Mouse (Mus musculus): ENCODE measurements around the gene Vgll4.
"Not testable (repeated sequence)": the region's sequence is repeated elsewhere in the genome, so short reads cannot be mapped to it uniquely, and the experiment has no call there.

Gene Vgll4

GRCm38 (mm10) chr6:114894548-114895106 is 75.2 kb downstream of the Vgll4 start:
- no peak for DNase-seq (ENCODE audit: low read depth, low spot score)

- DNase-seq (ENCODE audit: low read depth, low spot score), result no peak
These were observed 76.2 kb downstream of the Vgll4 start for GRCm38 (mm10) chr6:114893427-114894209.

GRCm38 (mm10) chr6:114892363-114892762 is 77.4 kb downstream of the Vgll4 start:
- no peak for DNase-seq (ENCODE audit: low read depth, low spot score)

GRCm38 (mm10) chr6:114891771-114892170 is 78.0 kb downstream of the Vgll4 start:
- no peak for DNase-seq (ENCODE audit: low read depth, low spot score)

GRCm38 (mm10) chr6:114891272-114891671 is 78.5 kb downstream of the Vgll4 start:
- DNase-seq (ENCODE audit: low read depth, low spot score), result no peak

GRCm38 (mm10) chr6:114890411-114891115 is 79.2 kb downstream of the Vgll4 start:
- no peak for DNase-seq (ENCODE audit: low read depth, low spot score)

GRCm38 (mm10) chr6:114889971-114890370 is 79.8 kb downstream of the Vgll4 start:
- not testable (repeated sequence) for DNase-seq (ENCODE audit: low read depth, low spot score)

GRCm38 (mm10) chr6:114888922-114889321 is 80.9 kb downstream of the Vgll4 start:
- no peak for DNase-seq (ENCODE audit: low read depth, low spot score)

GRCm38 (mm10) chr6:114886504-114887361 is 83.1 kb downstream of the Vgll4 start:
- DNase-seq (ENCODE audit: low read depth, low spot score), result no peak

GRCm38 (mm10) chr6:114886012-114886411 is 83.8 kb downstream of the Vgll4 start:
- no peak for DNase-seq (ENCODE audit: low read depth, low spot score)

- no peak for DNase-seq (ENCODE audit: low read depth, low spot score)
These were observed 84.7 kb downstream of the Vgll4 start for GRCm38 (mm10) chr6:114885129-114885528.

GRCm38 (mm10) chr6:114883261-114883740 is 86.5 kb downstream of the Vgll4 start:
- no peak for DNase-seq (ENCODE audit: low read depth, low spot score)

GRCm38 (mm10) chr6:114882675-114883074 is 87.1 kb downstream of the Vgll4 start:
- no peak for DNase-seq (ENCODE audit: low read depth, low spot score)

- DNase-seq (ENCODE audit: low read depth, low spot score), result no peak
These were observed 87.6 kb downstream of the Vgll4 start for GRCm38 (mm10) chr6:114882212-114882611.

GRCm38 (mm10) chr6:114880798-114881197 is 89.0 kb downstream of the Vgll4 start:
- DNase-seq (ENCODE audit: low read depth, low spot score), result no peak

- no peak for DNase-seq (ENCODE audit: low read depth, low spot score)
These were observed 90.8 kb downstream of the Vgll4 start for GRCm38 (mm10) chr6:114878841-114879520.

GRCm38 (mm10) chr6:114876546-114876945 is 93.2 kb downstream of the Vgll4 start:
- no peak for DNase-seq (ENCODE audit: low read depth, low spot score)

- no peak for DNase-seq (ENCODE audit: low read depth, low spot score)
These were observed 93.8 kb downstream of the Vgll4 start for GRCm38 (mm10) chr6:114876033-114876432.

GRCm38 (mm10) chr6:114875018-114875558 is 94.7 kb downstream of the Vgll4 start:
- peak; percentile 40 for DNase-seq (ENCODE audit: low read depth, low spot score)

GRCm38 (mm10) chr6:114874138-114874928 is 95.5 kb downstream of the Vgll4 start:
- no peak for DNase-seq (ENCODE audit: low read depth, low spot score)
